Mouse (Mus musculus) lung, postnatal 25 days (tissue): ENCODE measurements around the gene Icam2.
"Not testable (repeated sequence)": the region's sequence is repeated elsewhere in the genome, so short reads cannot be mapped to it uniquely, and the experiment has no call there.

Experiments used
- DNase-seq: peaks from one replicate; pipeline ENCODE4 v3.0.0; 2022; ENCODE audit warnings: low spot score

The Icam2 gene

DNA sequence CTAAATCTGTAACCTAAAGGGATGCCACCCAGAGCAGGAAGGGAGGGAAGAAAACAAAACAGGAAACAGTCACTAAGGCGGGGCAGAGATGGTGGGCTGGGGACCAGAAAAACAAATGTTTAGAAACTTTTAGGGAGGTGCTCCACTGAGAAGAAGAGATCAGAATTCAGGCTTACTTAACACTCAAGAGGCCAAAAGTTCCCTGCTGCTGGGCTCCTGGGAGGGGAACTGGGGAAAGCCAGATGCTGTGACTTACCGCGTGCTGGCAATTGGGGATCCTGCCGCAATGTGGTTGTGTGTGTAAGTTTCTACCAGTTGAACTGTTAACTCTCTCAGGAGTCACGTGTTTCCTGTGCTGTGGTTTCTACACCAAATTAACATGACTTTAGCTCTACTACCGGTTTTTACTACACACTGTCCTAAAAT, at the start of gene Icam2:
Gene Icam2 (minus strand): TSS at position 285 of the 426 bp plus-strand sequence.
- DNase-seq = peak; percentile 59

GRCm38 (mm10) chr11:106437543-106437942, 49.7 kb upstream of the Icam2 start:
- no peak for DNase-seq

- no peak for DNase-seq
Measured at GRCm38 (mm10) chr11:106437039-106437438, 49.2 kb upstream of the Icam2 start.

DNA sequence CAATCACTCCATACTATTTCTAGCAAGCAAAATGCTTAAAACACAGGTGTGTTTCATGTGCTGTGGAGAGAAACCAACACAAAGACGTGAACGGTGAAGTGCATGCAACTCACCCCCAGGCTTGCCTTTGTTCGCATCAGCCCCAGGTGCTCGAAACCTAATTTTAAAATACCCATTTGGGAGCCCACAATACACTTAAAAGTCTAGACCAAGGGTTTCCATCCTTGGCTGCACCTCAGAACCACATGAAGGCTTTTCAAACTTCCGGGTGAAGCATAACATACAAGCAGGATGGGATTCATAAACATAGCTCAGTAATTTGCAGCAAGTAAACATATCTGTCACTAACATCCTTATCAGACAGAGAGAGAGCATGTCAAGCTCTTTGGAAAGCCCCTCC, 42.5 kb upstream of the Icam2 start:
- peak; percentile 23 for DNase-seq

GRCm38 (mm10) chr11:106429689-106430088, 41.8 kb upstream of the Icam2 start:
- no peak for DNase-seq

- no peak for DNase-seq
Measured at GRCm38 (mm10) chr11:106428556-106428955, 40.7 kb upstream of the Icam2 start.

DNA sequence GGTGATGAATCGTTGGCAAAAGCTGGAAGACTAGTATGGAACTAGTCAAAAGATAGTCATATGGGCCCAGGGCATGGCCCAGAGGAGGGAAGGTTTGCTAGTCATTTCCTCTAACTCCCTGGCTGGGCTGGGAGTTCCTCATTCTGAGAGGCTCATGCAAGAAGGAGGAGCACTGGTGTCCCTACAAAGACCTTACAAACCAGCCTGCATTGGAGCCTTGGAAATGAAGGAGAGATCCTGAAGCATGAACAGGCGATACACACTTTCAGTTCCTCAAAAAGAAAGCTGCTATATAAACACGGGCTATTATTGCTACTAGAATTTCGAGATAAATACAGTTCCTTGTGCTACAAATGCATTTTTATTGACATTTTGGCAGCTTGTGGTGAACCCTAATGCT, 40.2 kb upstream of the Icam2 start:
- DNase-seq = peak; percentile 21

GRCm38 (mm10) chr11:106426447-106426846, 38.6 kb upstream of the Icam2 start:
- DNase-seq = peak; percentile 89

GRCm38 (mm10) chr11:106425201-106425600, 37.3 kb upstream of the Icam2 start:
- DNase-seq = no peak

- no peak for DNase-seq
Measured at GRCm38 (mm10) chr11:106419262-106420102, 31.6 kb upstream of the Icam2 start.

DNA sequence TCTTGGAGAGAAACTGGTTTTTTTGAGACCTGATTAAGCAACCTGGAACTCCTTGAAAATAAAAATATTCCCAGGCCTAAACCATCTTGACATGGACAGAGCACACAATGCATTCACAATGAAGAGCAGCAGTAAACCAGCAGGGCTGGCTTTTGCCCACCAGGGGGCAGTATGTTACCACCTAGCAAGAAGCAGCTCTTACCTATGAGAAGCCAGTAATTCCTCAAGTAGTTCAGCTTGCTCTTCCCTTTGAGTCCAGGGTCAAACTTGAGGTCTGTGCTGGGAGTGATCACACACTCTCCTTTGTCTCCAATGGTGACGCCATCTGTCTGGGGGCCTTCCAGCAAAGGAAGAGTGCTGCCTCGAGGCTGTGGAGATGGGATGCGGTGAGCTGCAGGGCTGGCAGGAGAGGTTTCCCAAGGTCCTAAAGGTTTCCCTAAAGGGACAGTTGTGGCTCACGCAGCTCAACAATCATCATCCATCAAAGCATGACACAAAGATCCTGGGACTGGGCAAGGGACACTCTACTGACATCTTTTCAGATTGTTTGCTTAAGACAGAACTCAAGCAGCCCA, 30.8 kb upstream of the Icam2 start:
- DNase-seq = peak; percentile 85

- DNase-seq = no peak
Measured at GRCm38 (mm10) chr11:106417860-106418259, 30.0 kb upstream of the Icam2 start.

DNA sequence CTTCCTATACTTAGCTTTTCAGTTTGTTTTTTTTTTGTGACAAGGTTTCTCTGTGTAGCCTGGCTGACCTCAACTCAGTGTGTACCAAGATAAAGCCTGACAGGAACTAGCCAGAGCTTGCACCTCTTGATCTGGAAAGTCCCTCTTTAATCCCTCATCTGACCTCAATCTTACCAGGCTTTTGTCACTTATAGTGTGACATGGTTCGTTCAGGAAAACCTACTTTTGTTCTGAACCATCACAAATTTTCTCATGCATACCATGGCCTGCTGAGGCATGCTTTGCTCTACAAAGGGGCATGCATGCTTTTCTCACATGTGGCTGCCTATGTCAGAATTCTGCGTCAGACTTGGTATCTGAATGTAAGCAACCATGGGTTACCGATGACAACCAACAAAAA, 28.5 kb upstream of the Icam2 start:
- no peak for DNase-seq

GRCm38 (mm10) chr11:106412641-106413360, 24.9 kb upstream of the Icam2 start:
- no peak for DNase-seq

DNA sequence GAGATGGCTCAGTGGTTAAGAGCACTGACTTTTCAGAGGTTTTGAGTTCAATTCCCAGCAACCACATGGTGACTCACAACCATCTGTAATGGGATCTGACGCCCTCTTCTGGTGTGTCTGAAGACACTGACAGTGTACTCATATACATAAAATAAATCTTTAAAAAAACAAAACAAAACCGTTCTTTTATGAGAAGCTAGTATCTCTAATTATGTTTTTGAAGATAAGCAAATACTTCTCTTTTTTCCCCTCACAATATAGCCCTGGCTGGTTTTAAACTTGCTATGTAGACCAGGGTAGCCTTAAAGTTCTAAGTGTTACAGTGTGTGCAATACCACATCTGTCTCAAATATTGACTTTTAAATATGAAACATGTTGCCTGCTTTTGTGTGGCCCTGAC, 23.3 kb upstream of the Icam2 start:
- DNase-seq = no peak

- no peak for DNase-seq
Measured at GRCm38 (mm10) chr11:106410507-106410906, 22.6 kb upstream of the Icam2 start.

DNA sequence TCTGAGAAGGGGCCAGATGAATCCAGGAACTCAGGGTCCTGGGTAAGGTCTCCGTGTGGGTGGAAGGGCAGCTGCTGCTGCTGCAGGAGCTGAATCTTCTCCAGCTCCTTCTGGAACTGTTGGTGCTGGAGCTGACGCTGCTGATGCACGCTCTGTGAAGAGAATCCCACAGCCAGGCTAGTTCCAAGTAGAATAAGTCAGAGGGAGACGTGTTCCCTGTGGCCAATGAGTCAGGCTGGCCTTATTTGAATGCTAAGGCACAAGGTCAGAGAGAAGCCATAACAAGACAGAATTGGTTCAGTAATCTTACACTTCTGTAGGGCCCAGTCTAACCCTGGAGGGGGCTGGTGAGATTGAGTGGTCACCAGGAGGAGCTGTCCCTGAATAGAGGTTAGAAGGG, 22.1 kb upstream of the Icam2 start:
- DNase-seq = no peak

DNA sequence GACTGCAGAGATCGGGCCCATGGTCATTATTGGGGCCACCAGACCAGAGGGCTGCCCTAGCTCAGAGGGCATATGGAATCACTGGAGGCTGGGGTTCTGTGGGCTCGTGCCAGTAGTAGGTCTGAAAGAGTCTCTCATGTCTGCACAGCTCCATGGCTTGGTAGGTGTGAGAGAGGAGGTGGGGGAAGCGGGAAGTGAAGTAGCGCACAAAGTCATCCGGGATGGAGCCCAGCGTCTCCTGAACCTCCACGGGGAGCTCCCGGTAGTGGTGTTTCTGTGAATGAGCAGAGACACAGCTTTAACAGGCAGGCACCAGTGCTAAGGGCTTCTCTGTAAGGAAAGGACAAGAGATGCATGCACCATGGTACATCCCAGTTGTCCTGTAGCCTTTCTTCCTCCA, 10.6 kb upstream of the Icam2 start:
- DNase-seq = no peak

DNA sequence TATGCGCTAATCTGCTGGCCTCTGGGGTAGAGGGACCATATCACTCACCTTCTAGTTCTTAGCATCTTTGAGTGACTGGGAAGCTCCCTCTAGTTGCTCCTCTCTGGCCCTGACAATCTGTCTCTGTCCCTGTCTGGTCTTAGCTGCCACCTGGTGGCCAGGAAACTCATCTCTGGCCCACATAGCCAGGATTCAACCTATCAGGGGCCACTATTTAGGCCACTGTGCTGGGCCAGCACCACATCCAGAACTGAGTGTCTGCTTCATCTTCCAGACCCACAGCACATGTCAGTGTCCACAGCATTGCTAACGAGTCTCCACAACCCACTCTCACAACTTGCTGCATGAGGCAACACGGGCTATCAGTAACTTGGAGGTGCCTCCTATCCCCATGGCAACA, 9.8 kb upstream of the Icam2 start:
- DNase-seq = no peak

- not testable (repeated sequence) for DNase-seq
Measured at GRCm38 (mm10) chr11:106394055-106394454, 6.2 kb upstream of the Icam2 start.

DNA sequence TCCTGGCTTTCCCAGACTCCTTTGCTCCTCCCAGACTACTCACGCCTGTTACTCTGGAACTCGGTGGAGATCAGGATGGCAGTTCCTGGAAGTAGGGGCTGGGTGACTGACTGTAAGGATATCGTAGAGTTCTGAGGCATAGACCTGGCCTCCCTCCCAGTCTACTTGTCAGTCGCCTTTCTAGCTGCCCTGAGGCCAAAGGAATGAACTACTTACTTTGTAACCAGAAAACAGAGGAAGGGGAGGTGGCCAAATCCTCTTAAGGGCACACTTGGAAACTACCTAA, 5.4 kb upstream of the Icam2 start:
- DNase-seq = no peak

DNA sequence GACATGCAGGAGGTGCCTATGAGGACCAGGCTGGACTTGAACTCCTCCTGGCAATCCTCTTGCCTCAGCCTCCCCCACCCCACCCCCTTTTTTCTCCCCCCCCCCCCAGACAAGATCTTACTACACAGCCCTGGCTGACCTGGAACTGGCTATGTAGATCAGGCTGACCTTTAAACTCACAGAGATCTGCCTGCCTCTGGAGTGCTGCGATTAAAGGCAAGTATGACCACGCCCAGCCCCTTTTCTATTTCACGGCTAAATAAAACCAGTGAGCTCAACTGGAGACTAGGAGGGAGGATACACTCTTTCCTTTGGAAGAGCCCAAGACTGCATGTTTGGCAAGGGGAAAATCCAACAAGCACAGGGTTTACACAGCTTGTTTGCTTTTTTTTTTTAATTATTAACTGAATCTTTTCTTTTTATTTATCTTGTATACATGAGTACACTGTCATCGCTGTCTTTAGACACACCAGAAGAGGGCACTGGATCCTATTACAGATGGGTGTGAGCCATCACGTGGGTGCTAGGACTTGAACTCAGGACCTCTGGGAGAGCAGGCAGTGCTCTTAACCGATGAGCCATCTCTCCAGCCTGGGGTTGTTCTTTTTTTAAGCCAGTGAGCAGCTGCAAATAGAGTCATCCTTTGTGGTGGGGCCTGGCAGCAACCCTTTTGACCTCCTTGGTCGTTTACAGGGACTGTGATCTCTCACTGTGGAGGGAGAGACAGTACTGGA, 4.9 kb upstream of the Icam2 start:
- no peak for DNase-seq
